18 mouse cellular contexts compared by ENCODE assay signal in the genomic region with DNA sequence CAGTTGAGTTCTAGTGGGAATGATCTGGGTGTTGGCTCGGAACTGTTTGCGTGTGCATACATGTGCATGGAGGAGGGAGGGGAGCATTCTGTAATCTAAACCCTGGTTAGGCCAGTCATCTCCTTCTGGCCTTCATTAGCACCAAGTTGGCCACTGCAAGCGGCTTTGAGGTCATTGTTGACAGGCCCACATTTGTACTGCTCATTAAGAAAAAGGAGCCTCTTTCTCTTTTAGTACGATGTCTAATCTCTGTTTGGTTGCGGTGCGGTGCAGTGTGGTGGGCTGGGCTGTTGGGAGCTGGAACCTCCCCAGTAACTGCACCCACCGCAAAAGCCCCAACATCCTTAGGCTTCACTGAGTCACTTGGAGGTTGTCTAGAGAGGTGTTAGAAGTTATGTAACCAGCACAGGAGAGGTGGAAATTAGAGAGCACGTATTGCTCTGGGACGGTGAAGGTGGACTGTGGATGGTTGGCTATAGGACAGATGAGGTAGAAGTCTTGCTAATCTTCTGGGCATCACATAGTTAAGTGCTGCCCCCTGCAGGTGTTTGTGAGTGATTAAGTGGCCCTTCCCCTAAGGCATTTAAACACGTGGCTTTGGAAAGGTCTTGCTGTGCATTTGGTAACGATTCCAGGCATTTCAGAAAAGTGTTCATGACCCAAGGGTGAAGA. TPM values are rescaled to one million over a fixed set of nuclear protein-coding genes. Genes with fewer than 3 reads are reported as not detected.
DNase-seq lines count a peak whose midpoint lies in the region; ATAC-seq and TF ChIP-seq lines count a peak whose summit lies in the region.
"Had no signal": no experiment of that assay in that cellular context is flagged by ENCODE, and none has a peak within 500 bp of the region (broad histone marks: within the 10 kb centered on the region; RNA-seq: fewer than 3 reads in every experiment).

No protein-coding gene starts in this region.

- H3K9me3 ChIP-seq in E14TG2a.4 (ENCODE audit: low read length) = peaks cover 7% of the 10 kb centered on the region; the same call in 1 of the 2 replicates

- no peak overlapping the region for H3K4me3 ChIP-seq in left cerebral cortex, adult 2 months
- no peak overlapping the region for H3K4me3 ChIP-seq in E14TG2a.4 (replicated peaks; ENCODE audit: low read length)

- H3K27ac ChIP-seq in left cerebral cortex, adult 2 months = no peak overlapping the region

- 0 out of 2 replicates have a peak, but pooled peaks have one; percentile 63 for ATAC-seq in erythroblast, adult 5-6 weeks (replicated peaks; ENCODE audit: low FRiP score, poor library complexity, severe bottlenecking)
- no peak for ATAC-seq in inflammation-experienced regulatory T-cells, adult 6 months

- peak; percentile 19 for TF ChIP-seq CTCF in left cerebral cortex, adult 2 months (IDR thresholded peaks at IDR 0.05)
- TF ChIP-seq CTCF in E14TG2a.4 (conservative IDR thresholded peaks at IDR 0.05; ENCODE audit: low read length) = peak; percentile 26

- H3K4me1 ChIP-seq in E14TG2a.4 (replicated peaks; ENCODE audit: low read depth, low read length) = peaks cover 12% of the 10 kb centered on the region

- H3K27me3 ChIP-seq in E14TG2a.4 (ENCODE audit: insufficient read depth, low read length) = peaks cover 40% of the 10 kb centered on the region

- peak; percentile 51 for DNase-seq in embryo, embryonic 10.5 days (ENCODE audit: low spot score)
- DNase-seq in embryo, embryonic 9.5 days (ENCODE audit: extremely low spot score) = no peak
- DNase-seq in left cerebral cortex, adult 2 months (ENCODE audit: extremely low spot score in 1 of 2, low spot score in 2 of 2) = no peak
- DNase-seq in left cerebral cortex, postnatal 14 days (ENCODE audit: low spot score in 2 of 2) = no peak
- DNase-seq in adrenal gland, postnatal 36 days = no peak
- DNase-seq: cerebellum, adult 11 months; kidney, postnatal 25 days; right cerebral cortex, adult 18-20 months had no signal

- H3K36me3 ChIP-seq in E14TG2a.4 (ENCODE audit: insufficient read depth, low read length) = no peaks in the 10 kb centered on the region

- intact Hi-C loops in left cerebral cortex, adult 2 months (cut with DNase I) = no loop called here
- intact Hi-C loops in left cerebral cortex, postnatal 14 days (cut with DNase I) = no loop called here

RNA-seq across cellular contexts. Expression of gene Vsx2, which starts 8.3 kb away (rescaled TPM):
- under 1 TPM; 0.23 TPM for total RNA-seq in left cerebral cortex, adult 2 months (2021)
- under 1 TPM; 0.17 to 0.24 TPM for total RNA-seq in left cerebral cortex, postnatal 14 days (2021)
- not detected in 2 replicates for total RNA-seq in erythroblast, adult 5-6 weeks (2015; ENCODE audit: low replicate concordance)
- total RNA-seq in erythroblast, adult 5-6 weeks (2017; ENCODE audit: low replicate concordance) = not detected in 2 replicates
- not detected for total RNA-seq in adrenal gland, postnatal 36 days (2021)
- polyA plus RNA-seq in inflammation-experienced regulatory T-cells, adult 6 months (2017; shearing (Covaris generic)) = not detected
- total RNA-seq: ES-E14; heart, adult 8-10 months; heart, postnatal 25 days; megakaryocyte progenitor cell, adult 5-6 weeks; monocyte, adult 5-6 weeks had no signal
- polyA plus RNA-seq: intestine, embryonic 14.5 days; liver, embryonic 16.5 days had no signal

RNA-seq across cellular contexts. Expression of gene Abcd4, which starts 39.3 kb away (rescaled TPM):
- 10 to 100 TPM; 10.2 to 11.4 TPM for total RNA-seq in left cerebral cortex, adult 2 months (2021)
- total RNA-seq in left cerebral cortex, postnatal 14 days (2021) = 10 to 100 TPM; 10.4 to 11.9 TPM
- 0.38 and 2.3 TPM in 2 replicates for total RNA-seq in erythroblast, adult 5-6 weeks (2015; ENCODE audit: low replicate concordance)
- 0.77 and 2.0 TPM in 2 replicates for total RNA-seq in erythroblast, adult 5-6 weeks (2017; ENCODE audit: low replicate concordance)
- 10 to 100 TPM; 15.2 to 15.6 TPM for total RNA-seq in adrenal gland, postnatal 36 days (2021)
- polyA plus RNA-seq in inflammation-experienced regulatory T-cells, adult 6 months (2017; shearing (Covaris generic)) = 10 to 100 TPM in 2 of 3 experiments, 1 to 10 TPM in 1; 7.1 to 11.4 (median 11.1) TPM
